Mouse (Mus musculus): Measurements from ENCODE around the gene Apbb2.

The Apbb2 gene

DNA sequence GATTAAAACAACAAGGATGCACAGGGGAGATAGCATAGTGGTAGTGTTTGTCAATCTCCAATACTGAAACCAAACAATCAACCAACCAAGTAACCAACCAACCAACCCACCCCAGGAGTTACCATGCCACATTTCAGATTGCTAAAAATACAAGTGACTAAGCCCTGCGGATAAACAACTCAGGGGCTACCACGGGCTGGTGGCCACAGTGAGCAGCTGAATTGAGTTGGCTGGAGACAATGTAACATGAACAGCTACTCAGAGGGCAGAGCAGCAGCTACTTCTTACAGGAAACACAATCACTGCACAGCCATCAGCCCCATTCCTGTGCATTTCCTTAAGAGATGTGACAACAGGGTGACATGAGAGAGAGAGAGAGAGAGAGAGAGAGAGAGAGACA is 274.4 kb downstream of the Apbb2 start:
- DNase-seq (ENCODE audit: low read depth, low spot score) = no peak

DNA sequence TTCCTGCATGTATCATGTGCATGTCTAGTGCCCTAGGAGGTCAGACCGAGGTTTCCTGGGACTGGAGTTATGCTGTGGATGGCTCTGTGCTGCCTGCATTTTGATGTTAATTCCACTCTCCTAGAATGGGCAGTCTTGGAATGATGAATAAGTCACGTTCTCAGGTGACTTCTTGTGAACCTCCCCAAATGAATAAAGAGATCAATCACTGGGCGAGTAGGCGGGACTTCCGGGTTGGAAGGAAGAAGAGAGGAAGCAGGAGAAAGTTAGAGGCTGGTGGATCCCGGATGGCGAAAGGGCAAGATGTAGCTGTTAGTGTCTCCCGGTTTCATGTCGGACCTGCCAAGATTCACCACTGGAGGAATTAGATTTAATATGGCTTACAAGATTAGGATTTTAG is 276.3 kb downstream of the Apbb2 start:
- DNase-seq (ENCODE audit: low read depth, low spot score) = no peak

DNA sequence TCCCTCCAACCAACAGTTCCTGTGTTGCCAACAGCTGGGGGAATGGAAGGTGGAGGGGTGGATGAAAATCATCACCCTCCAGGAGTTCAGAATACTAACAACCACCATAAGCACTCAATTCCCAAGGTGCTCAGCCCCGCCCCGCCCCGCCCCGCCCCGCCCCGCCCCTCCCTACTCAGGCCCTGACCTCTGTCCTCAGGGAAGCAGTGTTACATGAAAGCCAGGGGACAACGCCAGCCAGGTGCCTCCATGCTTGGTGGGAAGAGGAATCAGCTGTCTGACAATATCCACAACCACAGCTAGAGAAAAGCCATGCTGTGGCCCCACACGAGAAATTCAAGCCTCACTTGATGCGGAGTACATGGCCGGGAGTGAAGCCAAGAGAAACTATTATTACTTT is 276.7 kb downstream of the Apbb2 start:
- DNase-seq (ENCODE audit: low read depth, low spot score) = no peak

DNA sequence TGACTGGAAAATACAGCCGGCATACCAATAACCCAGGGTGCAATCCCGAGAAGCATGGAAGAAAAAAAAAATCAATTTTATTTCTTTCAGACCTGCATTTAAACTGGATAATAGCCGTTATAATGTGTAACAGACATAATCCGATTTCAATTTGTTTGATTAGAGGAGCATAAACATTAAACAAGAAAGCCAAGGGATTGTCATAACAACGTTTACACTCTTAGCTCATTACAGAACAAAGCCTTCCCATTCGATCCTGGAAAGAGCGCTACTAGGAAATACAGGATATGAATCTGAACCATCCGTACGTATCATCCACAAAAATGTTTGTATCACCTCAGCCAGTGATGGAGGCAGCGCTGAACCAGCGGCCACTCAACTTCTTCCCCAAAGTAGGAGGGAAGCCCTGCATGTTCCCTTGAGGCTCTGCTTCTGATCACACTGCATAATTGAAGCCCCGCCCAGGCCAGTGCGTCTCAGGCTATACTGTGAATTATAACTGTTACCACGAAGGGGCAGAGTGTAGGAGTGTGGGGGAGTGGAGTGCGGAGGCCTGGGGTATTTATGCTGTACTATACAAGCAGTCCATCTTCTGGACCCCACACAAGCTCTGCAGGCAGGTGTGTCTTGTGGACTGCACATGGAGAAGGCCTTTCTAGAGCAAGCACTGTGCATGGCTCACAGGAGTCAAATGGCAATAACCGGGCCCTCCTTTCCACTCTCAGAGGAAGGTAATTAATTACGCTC is 278.1 kb downstream of the Apbb2 start:
- DNase-seq (ENCODE audit: low read depth, low spot score) = no peak

DNA sequence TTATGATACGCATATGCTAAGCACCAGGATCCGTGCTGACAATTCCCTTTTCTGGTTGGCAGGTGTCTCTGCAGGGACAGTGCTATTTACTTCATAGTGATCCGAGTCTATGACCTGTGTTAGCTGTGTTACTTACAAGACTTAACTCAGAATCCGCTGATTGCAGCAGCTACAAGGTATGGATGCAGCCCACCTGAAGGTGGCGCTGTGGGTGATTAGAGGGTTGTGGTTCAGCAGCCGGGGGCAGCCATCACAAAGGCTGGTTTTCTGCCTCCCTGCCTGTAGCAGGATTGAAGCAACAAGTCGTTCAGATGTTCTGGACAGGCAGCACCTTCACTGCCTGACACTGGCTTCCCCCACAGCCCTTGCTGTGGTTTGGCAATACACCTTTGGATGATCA is 280.0 kb downstream of the Apbb2 start:
- peak; percentile 48 for DNase-seq (ENCODE audit: low read depth, low spot score)

DNA sequence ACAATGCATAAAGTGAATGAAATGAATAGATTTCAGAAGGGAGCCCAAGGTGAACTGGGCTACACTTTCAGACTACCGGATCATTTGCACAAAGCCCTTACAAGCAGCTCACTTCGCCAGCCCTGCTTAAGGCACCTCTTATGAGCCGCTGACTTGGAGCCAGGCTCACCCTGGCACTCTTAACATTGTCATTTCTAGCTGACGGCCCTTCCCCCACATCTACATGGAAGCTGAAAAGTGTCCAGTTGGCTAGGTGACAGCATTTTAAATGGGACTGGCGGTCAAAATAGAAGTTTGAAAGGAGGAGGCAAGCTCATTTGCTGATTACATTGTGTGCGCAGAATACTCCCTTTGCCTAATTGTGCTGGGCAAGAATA is 280.6 kb downstream of the Apbb2 start:
- peak; percentile 78 for DNase-seq (ENCODE audit: low read depth, low spot score)

DNA sequence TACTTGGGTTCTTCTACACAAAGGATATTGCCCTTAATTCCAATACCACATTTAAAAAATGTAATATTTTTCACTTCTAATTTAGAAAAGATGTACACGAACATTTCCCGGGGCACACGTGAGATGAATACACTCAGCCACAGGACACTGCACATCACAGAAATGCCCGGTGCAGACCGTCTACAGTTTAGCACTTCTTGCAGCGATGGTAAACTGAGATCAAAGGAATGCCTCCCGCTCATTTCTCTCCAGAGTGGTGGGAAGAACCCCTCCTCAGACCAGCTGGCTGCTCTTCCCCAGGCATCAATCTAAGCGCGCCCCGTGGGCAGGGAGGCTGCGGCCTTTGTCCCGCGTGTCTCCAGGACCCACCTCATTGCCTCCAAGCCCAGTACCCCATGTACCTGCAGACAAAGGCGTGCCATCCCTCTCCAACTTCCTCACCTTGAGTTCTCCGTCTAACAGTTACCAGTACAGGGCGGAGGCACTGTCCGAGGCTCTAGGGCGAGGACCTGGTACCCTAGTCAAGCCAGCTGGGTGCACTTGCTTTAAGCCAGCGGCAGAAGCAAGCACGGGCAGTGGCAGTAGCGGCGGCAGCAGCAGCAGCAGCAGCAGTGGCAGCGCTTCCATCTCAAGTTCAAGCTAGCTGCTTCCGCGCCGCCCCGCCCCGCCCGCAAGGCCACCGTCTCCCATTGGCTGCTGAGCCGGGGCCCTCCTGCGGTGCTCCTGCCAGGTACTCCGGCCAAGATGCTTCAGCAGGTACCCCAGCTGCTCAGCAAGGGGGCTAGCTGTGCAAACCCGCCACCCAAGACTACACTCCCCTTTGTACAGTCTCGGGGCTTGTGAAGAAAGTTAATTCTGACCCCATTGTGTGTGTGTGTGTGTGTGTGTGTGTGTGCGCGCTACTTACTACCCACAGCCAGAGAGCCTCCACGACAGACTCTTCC is 281.3 kb downstream of the Apbb2 start:
- DNase-seq (ENCODE audit: low read depth, low spot score) = peak; percentile 61

DNA sequence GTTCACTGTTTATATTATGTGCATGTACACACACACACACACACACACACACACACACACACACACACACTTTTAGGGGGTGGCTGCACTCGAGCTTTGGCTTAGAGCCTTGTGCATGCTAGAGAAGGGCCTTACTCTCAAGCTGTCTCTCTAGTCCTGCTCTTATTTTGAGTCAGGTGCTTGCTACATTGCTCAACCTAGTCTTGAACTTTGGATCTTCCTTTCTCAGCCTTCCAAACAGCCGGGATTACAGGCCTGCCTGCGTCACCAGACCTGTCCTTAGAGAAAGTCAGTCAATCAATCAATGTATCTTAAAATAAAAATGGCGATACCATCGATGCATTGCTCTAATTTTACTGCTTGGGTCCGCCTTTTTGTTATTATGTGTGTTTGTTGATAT is 287.8 kb downstream of the Apbb2 start:
- no peak for DNase-seq (ENCODE audit: low read depth, low spot score)

DNA sequence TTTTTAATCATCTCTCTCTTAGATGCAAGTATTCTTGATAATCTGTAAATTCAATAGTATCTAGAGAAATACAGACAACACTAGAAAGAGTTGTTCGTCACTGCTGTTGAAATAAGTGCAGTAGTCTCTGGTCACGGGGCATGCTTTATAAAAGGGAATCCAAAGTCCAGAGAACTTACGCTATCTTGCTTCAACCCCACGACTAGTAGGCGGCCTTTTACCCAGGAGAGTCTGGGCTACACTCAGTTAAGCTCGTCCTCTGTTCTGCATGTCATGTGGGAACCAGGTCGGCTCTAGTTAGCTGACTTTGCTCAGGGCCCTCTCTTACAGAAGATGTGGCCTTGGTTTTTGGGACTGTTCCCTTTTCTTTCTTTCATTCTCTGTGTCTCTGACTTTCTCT is 289.8 kb downstream of the Apbb2 start:
- DNase-seq (ENCODE audit: low read depth, low spot score) = no peak

DNA sequence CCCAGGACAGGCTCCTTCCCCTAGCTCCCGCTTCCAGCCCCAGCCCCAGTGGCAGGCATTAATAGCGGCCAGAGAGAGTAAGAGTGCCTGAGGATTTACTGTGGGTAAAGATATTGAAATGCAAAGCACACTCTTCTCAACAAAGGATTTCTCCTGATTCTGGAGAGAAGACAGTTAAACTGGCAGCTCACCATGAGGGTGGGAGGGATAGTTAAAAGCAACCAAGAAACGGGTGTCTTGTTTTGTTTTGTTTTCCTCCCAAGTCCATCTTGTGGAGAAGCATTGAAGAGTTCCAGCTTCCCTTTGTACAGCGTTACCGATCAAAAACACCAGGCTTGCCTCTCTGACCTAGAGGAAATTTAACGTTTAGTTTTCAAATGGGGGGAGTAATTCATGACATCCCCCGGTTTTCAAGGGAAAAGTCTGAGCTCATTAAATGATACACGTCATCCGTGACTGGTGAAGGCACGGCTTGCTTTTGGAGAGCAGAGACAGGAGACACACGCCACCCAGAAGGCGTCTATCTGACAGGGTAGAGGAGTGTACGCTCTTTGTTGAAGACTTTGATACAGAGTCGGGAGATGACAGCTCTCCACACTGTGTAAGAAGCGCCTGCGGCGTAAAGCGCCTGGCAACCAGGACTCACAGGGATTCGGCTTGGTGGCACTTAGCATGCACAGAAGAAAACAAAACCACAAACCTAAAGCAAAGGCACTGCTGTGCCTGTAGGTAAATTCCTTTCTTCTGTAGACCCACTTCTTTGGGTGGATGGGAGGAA is 290.4 kb downstream of the Apbb2 start:
- peak; percentile 60 for DNase-seq (ENCODE audit: low read depth, low spot score)

DNA sequence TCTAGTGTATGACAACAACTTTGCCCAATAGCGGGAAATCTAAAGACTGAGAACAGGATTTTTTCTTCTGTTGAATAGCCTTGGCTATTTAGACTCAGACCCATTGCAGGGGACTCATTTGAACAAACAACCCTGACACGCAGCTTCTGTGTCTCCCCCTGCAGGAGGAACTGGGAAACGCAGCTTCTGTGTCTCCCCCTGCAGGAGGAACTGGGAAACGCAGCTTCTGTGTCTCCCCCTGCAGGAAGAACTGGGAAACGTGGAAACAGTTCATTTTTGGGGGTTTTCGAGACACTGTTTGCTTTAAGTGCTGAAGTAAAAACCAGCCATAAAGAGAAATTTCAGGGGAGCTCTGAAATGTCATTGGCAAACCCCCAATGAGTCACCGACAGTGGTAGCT is 292.2 kb downstream of the Apbb2 start:
- DNase-seq (ENCODE audit: low read depth, low spot score) = no peak

DNA sequence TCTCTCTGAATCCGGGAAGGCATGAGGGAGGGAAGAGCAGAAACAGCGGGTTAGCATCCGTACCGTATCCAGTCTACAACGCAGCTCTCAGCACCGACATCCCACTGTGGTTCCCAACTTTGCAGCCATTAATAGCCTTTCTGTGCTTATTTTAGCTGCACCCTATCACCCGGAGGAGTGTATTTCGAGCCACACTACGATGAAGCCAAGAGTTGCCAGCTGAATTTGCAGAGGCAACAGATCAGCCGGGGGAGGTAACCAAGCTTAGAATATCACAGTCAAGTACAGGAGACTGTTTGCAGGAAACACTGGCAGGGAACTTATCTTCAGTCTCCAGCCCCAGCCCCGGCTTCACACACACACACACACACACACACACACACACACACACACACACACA is 295.0 kb downstream of the Apbb2 start:
- peak; percentile 95 for DNase-seq (ENCODE audit: low read depth, low spot score)

DNA sequence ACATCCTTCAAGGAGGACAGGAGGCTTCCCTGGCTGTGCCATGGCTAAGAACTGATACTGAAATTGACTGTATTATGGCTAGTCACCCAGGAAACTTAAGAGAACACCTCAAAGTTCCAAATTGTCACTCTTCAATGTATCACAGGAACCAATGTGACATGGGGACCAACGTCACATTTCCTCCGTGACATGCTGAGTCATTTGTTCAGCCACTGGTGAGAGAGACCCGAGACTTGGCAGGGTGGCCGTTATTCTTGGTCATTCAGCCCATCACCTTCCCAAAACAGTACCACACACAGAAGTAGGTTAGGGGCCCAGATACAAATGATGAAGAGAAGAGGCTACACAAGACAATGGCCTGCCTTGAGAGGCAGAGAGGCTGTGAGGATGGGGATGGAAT is 295.5 kb downstream of the Apbb2 start:
- DNase-seq (ENCODE audit: low read depth, low spot score) = no peak

DNA sequence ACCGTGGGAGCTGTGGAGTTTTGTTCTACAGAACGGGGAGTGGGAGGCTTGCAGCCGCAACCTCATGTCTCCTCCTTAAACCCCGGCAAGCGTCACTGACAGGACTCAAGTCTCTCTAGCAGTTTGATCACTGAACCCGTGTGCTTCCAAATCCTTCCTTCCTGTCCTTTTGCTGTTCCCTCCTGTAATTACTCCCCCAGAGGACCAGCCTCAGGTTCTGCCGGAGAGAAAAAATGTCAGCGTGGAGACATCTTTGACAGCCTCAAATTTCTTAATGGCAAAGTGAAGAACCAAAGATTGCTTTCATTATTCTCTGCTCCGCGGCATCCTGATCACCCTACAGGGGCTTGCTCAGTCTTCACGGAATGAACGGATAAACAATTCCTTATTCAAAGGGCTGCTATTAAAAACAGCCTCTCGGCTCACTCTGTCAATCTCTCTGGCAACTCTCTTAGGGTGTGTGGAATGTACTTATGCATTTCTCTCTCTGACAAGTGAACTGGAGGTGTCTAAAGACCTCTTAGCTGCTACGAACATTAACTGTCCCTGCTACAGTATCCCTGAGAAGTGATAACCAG is 298.7 kb downstream of the Apbb2 start:
- DNase-seq (ENCODE audit: low read depth, low spot score) = peak; percentile 43

DNA sequence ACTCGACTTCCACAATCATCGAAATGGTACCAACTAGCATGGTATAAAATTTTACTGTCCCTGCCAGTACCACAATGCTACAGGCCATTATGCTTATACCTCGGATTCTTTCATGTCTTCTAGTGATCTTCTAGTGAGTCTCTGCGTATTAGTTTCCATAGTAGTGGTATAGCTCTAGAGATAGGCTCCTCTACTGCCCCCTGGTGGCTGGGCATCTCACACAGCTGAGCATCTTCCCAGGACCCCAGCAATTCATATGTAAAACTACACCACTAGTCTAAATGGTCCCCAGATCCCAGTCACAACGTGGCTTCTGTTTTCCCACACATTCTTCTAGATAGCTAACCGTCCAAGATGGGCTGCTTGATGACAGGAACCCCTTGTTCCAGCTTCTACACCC is 299.2 kb downstream of the Apbb2 start:
- peak; percentile 77 for DNase-seq (ENCODE audit: low read depth, low spot score)

DNA sequence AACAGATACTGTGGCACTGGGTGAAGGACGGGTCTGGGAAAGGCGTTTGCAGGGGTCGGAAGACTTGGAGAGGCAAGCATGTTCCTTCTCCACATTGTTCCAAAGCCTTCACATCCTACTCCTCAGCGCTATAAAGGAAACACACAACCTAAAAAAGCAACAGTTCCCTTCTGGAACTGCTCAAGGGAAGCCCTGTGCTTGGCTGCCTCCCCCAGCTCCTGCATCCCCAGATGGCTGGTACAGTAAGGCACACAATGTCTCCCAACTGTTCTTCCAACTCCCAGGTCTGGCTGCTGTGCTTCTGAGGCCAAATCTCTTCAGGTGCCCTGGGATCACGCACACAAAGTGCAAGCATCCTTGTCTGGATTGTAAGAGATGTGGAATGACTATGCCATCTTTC is 302.8 kb downstream of the Apbb2 start:
- peak; percentile 85 for DNase-seq (ENCODE audit: low read depth, low spot score)

DNA sequence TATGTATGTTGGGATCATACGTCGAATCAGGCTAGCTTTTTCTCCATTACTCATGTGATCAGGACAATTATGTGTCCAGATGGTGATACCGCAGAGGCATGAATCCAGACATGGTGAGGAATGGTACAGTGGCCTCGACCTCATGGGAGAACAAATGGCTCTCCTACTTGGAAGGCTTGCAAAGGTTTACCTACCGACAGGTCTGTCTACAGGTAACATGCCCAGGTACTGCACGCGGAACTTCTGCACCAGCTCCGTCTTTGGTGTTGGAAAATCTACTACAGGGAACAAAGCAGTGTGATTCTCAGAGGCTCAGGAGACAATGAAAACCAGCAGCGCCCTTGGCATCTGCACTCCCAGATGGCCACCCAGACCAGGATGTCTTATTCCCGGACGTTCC is 307.8 kb downstream of the Apbb2 start:
- no peak for DNase-seq (ENCODE audit: low read depth, low spot score)

DNA sequence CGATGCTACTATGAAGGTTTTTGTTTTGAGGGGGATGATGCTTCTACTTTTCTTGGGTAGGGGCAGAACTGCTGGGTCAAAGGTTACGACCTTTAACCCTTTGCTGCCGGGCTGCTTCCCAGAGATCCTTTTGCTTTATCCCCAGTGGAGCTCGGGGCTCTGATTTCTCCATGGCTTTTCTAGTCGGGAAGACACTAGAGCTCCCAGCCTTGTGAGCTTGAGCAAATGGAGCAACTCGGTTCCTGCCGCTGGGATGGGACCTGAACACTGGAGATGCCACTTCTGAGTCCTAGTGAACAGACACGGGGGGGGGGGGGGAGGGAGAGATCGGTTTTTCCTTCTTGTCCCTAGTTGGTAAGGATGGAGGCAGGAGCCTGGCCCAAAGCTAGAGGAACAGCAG is 308.3 kb downstream of the Apbb2 start:
- DNase-seq (ENCODE audit: low read depth, low spot score) = no peak

DNA sequence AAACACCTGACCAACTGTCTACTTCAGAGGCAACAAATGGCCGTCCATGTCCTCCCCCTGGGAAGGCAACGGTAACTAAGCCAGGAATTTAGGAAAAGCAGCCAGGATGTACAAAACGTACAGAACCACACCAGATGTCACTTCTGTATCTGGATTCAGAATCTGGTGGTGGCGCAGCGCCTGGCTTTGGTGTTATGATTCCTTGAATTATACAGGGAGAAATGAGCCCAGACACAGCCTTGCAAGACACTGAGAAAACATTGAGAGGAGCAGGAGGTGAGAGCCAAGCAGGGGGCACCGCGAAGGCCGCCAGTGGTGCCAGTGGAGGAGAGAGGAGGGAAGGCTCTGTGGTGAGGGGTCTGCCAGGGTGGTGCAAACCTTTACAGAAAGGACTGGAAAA is 313.1 kb downstream of the Apbb2 start:
- DNase-seq (ENCODE audit: low read depth, low spot score) = peak; percentile 76

DNA sequence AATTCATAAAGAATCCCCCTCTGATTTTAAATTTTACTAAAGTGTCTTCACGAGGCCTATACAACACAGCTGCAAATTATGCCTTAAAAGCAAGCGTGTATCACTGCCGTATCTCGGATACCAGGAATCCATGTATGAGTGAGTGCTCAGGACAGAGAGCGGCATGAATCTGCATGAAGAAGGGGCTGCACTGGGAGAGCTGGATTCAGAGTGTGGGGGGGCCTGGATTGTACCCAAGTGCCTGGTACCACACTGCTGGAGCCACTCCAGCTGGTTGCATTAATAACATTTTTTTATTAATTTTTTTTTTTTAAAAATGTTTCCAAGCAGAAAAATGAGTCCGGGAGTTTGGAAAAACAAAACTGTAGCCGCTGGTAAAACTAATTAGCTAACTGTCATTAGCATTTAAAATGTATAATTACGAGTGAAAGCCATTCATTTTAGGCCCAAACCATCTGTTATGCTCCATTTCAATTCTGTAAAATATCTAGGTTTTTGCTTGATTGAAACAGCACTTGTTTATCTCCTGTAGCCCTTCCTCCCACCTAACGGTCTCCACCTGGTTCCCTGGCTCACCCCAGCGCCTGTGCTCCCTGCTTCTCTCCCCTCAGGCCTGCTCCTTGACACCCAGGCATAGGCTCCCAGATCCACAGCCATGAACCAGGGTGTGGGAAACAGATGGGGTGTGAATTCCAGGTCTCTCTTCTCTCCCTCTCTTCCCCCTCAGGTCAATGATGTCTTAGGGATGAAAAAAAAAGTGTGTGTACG is 314.1 kb downstream of the Apbb2 start:
- no peak for DNase-seq (ENCODE audit: low read depth, low spot score)

DNA sequence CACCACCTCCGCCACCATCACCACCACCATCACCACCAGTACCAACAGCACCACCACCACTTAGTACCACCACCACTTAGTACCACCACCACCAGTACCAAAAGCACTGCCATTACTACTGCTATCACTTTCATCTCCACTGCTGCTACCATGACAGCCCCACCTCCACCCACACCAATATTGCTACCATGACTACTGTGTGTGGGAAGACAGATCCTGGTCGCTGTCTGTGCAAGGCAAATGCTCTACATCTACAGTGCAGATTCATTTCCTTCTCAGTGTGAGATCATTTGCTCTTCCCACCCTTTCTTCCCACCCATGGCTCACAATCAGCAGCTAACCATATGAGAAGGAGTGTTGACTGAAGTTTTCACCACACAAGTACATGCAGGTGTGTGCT is 315.7 kb downstream of the Apbb2 start:
- peak; percentile 87 for DNase-seq (ENCODE audit: low read depth, low spot score)

Data from brain, adult 2 months (tissue).